Mouse (Mus musculus): ENCODE measurements around the gene Vmn1r49. TPM values are rescaled to one million over a fixed set of nuclear protein-coding genes. Genes with fewer than 3 reads are reported as not detected.
"Not testable (repeated sequence)": the region's sequence is repeated elsewhere in the genome, so short reads cannot be mapped to it uniquely, and the experiment has no call there.

Gene Vmn1r49
- not detected in 2 replicates for polyA plus RNA-seq (2012; rRNA removed)

- WGBS, result 71% methylated on average over 4 of the region's 4 CpGs
- DNase-seq (ENCODE audit: low read depth, low spot score), result no peak
Measured at GRCm38 (mm10) chr6:90078406-90078805, at the start of gene Vmn1r49. Gene Vmn1r49 (minus strand): TSS chr6:90078506.

- 88% methylated on average over 1 of the region's 1 CpGs for WGBS
- DNase-seq (ENCODE audit: low read depth, low spot score), result not testable (repeated sequence)
Measured at GRCm38 (mm10) chr6:90122296-90122695, 44.0 kb upstream of the Vmn1r49 start, which contains the start of gene Vmn1r51. Gene Vmn1r51 (plus strand): TSS chr6:90122596.

GRCm38 (mm10) chr6:90101130-90101529 is 22.8 kb upstream of the Vmn1r49 start, which contains the start of gene Vmn1r50:
Gene Vmn1r50 (plus strand): TSS chr6:90101430.
- WGBS, result 38% methylated on average over 2 of the region's 2 CpGs
- no peak for DNase-seq (ENCODE audit: low read depth, low spot score)

GRCm38 (mm10) chr6:90100566-90100965 is 22.3 kb upstream of the Vmn1r49 start:
- DNase-seq (ENCODE audit: low read depth, low spot score), result no peak
- WGBS, result 89% methylated on average over 2 of the region's 2 CpGs

GRCm38 (mm10) chr6:90036741-90037140 is 41.6 kb downstream of the Vmn1r49 start, which contains the start of gene Vmn1r48:
Gene Vmn1r48 (minus strand): TSS chr6:90036841.
- no CpG with 5 or more reads among the region's 2 CpGs for WGBS
- not testable (repeated sequence) for DNase-seq (ENCODE audit: low read depth, low spot score)

Other genes starting within 250 kb of the Vmn1r49 start
- gene Vmn1r42, start 202.1 kb downstream of the Vmn1r49 start, polyA plus RNA-seq (2012; rRNA removed), result not detected in 2 replicates
- gene Vmn1r43, start 202.1 kb downstream of the Vmn1r49 start, polyA plus RNA-seq (2012; rRNA removed), result 0.01 TPM in 1 of 2 replicates, not detected in the other
- not detected in 2 replicates for gene Vmn1r44, start 194.8 kb downstream of the Vmn1r49 start, polyA plus RNA-seq (2012; rRNA removed)
- not detected in 2 replicates for gene Vmn1r45, start 137.9 kb downstream of the Vmn1r49 start, polyA plus RNA-seq (2012; rRNA removed)
- not detected in 2 replicates for gene Vmn1r46, start 109.2 kb downstream of the Vmn1r49 start, polyA plus RNA-seq (2012; rRNA removed)
- not detected in 2 replicates for gene Vmn1r47, start 62.4 kb downstream of the Vmn1r49 start, polyA plus RNA-seq (2012; rRNA removed)
- not detected in 2 replicates for gene Vmn1r48, start 41.7 kb downstream of the Vmn1r49 start, polyA plus RNA-seq (2012; rRNA removed)
- not detected in 2 replicates for gene Vmn1r50, start 22.9 kb upstream of the Vmn1r49 start, polyA plus RNA-seq (2012; rRNA removed)
- not detected in 2 replicates for gene Vmn1r51, start 44.1 kb upstream of the Vmn1r49 start, polyA plus RNA-seq (2012; rRNA removed)
- gene Vmn1r52, start 96.3 kb upstream of the Vmn1r49 start, polyA plus RNA-seq (2012; rRNA removed), result not detected in 2 replicates
- gene V1ra8, start 124.3 kb upstream of the Vmn1r49 start, polyA plus RNA-seq (2012; rRNA removed), result not detected in 2 replicates
- 0.14 TPM in 1 of 2 replicates, not detected in the other for gene Vmn1r53, start 145.9 kb upstream of the Vmn1r49 start, polyA plus RNA-seq (2012; rRNA removed)
- not detected in 2 replicates for gene Vmn1r54, start 167.8 kb upstream of the Vmn1r49 start, polyA plus RNA-seq (2012; rRNA removed)
- gene BC048671, start 222.7 kb upstream of the Vmn1r49 start, polyA plus RNA-seq (2012; rRNA removed), result not detected in 2 replicates
- 0.12 and 0.45 TPM in 2 replicates for gene Chst13, start 246.7 kb upstream of the Vmn1r49 start, polyA plus RNA-seq (2012; rRNA removed)